Mouse (Mus musculus) CH12.LX (cell line): ENCODE measurements around the gene Frat2.
"Not testable (repeated sequence)": the region's sequence is repeated elsewhere in the genome, so short reads cannot be mapped to it uniquely, and the experiment has no call there.

Source experiments
- CTCF ChIP-seq, 2 experiments: IDR thresholded peaks in 1 of 2; conservative IDR thresholded peaks in 1 of 2; 2 replicates each; pipeline ENCODE4 v1.5.1; 2011 to 2012; ENCODE audit warnings: low read depth in 2 of 2, low read length in 2 of 2, improper control_type of control experiment in 1 of 2, inconsistent platforms in 1 of 2, mild to moderate bottlenecking in 1 of 2, moderate library complexity in 1 of 2
- ETS1 ChIP-seq: conservative IDR thresholded peaks from 2 replicates; pipeline ENCODE4 v1.6.1; 2012; ENCODE audit warnings: low read depth, mild to moderate bottlenecking, inconsistent platforms, low read length, improper control_type of control experiment, moderate library complexity
- MAFK ChIP-seq: IDR thresholded peaks from 2 replicates; pipeline ENCODE4 v1.6.1; 2011; ENCODE audit warnings: low read length, improper control_type of control experiment; ENCODE audit not compliant: insufficient replicate concordance
- POLR2A ChIP-seq: IDR thresholded peaks from 2 replicates; pipeline ENCODE4 v1.6.1; 2011; ENCODE audit warnings: low read depth, mild to moderate bottlenecking, improper control_type of control experiment, low read length
- TCF12 ChIP-seq: IDR thresholded peaks from 2 replicates; pipeline ENCODE4 v1.6.1; 2014; ENCODE audit warnings: low read depth, mild to moderate bottlenecking, inconsistent platforms, low read length, improper control_type of control experiment

GRCm38 (mm10) chr19:41847614-41847991 lies 329 bp downstream of the Frat2 start:
- not testable (repeated sequence) for TF ChIP-seq CTCF (conservative IDR thresholded peaks at IDR 0.05 in 1 of 2, IDR thresholded peaks at IDR 0.05 in 1 of 2; ENCODE audit: low read depth in 2 of 2, low read length in 2 of 2); ETS1; TCF12; MAFK; POLR2A
